Mouse (Mus musculus) lung, embryonic 14.5 days (tissue): Measurements from ENCODE around the gene Tomm20l. TPM values are rescaled to one million over a fixed set of nuclear protein-coding genes. Genes with fewer than 3 reads are reported as not detected.
"Not testable (repeated sequence)": the region's sequence is repeated elsewhere in the genome, so short reads cannot be mapped to it uniquely, and the experiment has no call there.

ENCODE experiments used
- ATAC-seq: fragments of 200-750 bp; cut with Nextera tagmentation; 2 replicates; pipeline ENCODE4 v1.8.0; 2017; ENCODE audit warnings: mild to moderate bottlenecking, moderate TSS enrichment, moderate library complexity; ENCODE audit not compliant: insufficient read depth
- DNase-seq: peaks from one replicate; pipeline ENCODE4 v3.0.0-alpha.2; 2015
- H3K27ac ChIP-seq: fragments of 300-500 bp; sonication (generic); 2 replicates; pipeline ENCODE4 v1.5.1; 2014; ENCODE audit warnings: low read depth, mild to moderate bottlenecking, moderate library complexity
- H3K27me3 ChIP-seq: fragments of 300-500 bp; sonication (generic); 2 replicates; pipeline ENCODE4 v1.6.1; 2014; ENCODE audit warnings: low read length, control low read depth; ENCODE audit not compliant: insufficient read depth
- H3K36me3 ChIP-seq: fragments of 300-500 bp; sonication (generic); 2 replicates; pipeline ENCODE4 v1.6.1; 2014; ENCODE audit warnings: control low read depth; ENCODE audit not compliant: insufficient read depth
- H3K4me1 ChIP-seq: fragments of 300-500 bp; sonication (generic); 2 replicates; pipeline ENCODE4 v1.6.1; 2014; ENCODE audit warnings: antibody characterized with exemption, control low read depth; ENCODE audit not compliant: insufficient read depth
- H3K4me2 ChIP-seq: fragments of 300-500 bp; sonication (generic); 2 replicates; pipeline ENCODE4 v1.6.1; 2014; ENCODE audit warnings: mild to moderate bottlenecking
- H3K4me3 ChIP-seq: fragments of 300-500 bp; sonication (generic); 2 replicates; pipeline ENCODE4 v1.5.1; 2014; ENCODE audit warnings: low read depth, low read length
- H3K9ac ChIP-seq: fragments of 300-500 bp; sonication (generic); 2 replicates; pipeline ENCODE4 v1.6.1; 2014
- H3K9me3 ChIP-seq: fragments of 300-500 bp; sonication (generic); 2 replicates; pipeline ENCODE4 v1.6.1; 2016; ENCODE audit warnings: low read depth, low read length, control low read depth
- CTCF ChIP-seq: IDR thresholded peaks from 2 replicates; pipeline ENCODE4 v1.5.1; 2016; ENCODE audit warnings: antibody characterized with exemption, low read depth
- WGBS: fragments of 180-500 bp; shearing (Covaris S2); extraction: QIAGEN DNeasy Blood & Tissue Kit; methylation state at CpG from one replicate; pipeline ENCODE4 v1.1.7; 2014; 5-methylcytosine and 5-hydroxymethylcytosine counted together
- polyA plus RNA-seq: library from polyadenylated mRNA; unstranded; fragments of >200 nt; fragmentation: Nextera tagmentation; extraction: Ambion mirVana; gene quantifications from 2 replicates; pipeline ENCODE4 v1.2.1, GENCODE M21; 2014

Tomm20l gene
- 0.37 TPM in 1 of 2 replicates, not detected in the other for polyA plus RNA-seq

- TF ChIP-seq CTCF = peak; percentile 60
- ATAC-seq (0 out of 2 replicates have a peak, but pooled peaks have one; percentile 48), DNase-seq (peak; percentile 56)
- H3K27ac ChIP-seq = no peak within 1 kb of the TSS
- no peaks in the 10 kb centered on the region for H3K27me3 ChIP-seq
- peaks cover 10% of the 10 kb centered on the region for H3K4me1 ChIP-seq
- peak within 1 kb of the TSS; percentile 62 for H3K4me2 ChIP-seq
- WGBS = 9% methylated on average over 32 of the region's 33 CpGs
- no peak within 1 kb of the TSS; the same call in 1 of the 2 replicates for H3K9ac ChIP-seq
- no peaks in the 10 kb centered on the region for H3K36me3 ChIP-seq
- peak within 1 kb of the TSS; percentile 21 for H3K4me3 ChIP-seq
- no peaks in the 10 kb centered on the region for H3K9me3 ChIP-seq
Observed at GRCm38 (mm10) chr12:71111331-71111730, at the start of gene Tomm20l. TSS of gene Tomm20l (plus strand) at chr12:71111428.

GRCm38 (mm10) chr12:71069846-71070245, 41.4 kb upstream of the Tomm20l start:
- ATAC-seq (no peak), DNase-seq (no peak)
- no peak for TF ChIP-seq CTCF
- H3K36me3 ChIP-seq = peaks cover 86% of the 10 kb centered on the region
- no peak overlapping the region for H3K4me3 ChIP-seq
- no peak overlapping the region for H3K27ac ChIP-seq
- no peaks in the 10 kb centered on the region for H3K4me1 ChIP-seq
- 96% methylated on average over 17 of the region's 17 CpGs for WGBS
- H3K9me3 ChIP-seq = no peaks in the 10 kb centered on the region
- no peaks in the 10 kb centered on the region for H3K27me3 ChIP-seq
- H3K4me2 ChIP-seq = no peak overlapping the region
- no peak overlapping the region for H3K9ac ChIP-seq

GRCm38 (mm10) chr12:71072048-71072447, 39.2 kb upstream of the Tomm20l start:
- H3K4me2 ChIP-seq = no peak overlapping the region
- DNase-seq (no peak), ATAC-seq (no peak)
- no peak overlapping the region for H3K4me3 ChIP-seq
- no peak overlapping the region for H3K9ac ChIP-seq
- H3K27me3 ChIP-seq = no peaks in the 10 kb centered on the region
- H3K9me3 ChIP-seq = no peaks in the 10 kb centered on the region
- no peak overlapping the region for H3K27ac ChIP-seq
- 89% methylated on average over 4 of the region's 4 CpGs for WGBS
- no peaks in the 10 kb centered on the region for H3K4me1 ChIP-seq
- TF ChIP-seq CTCF = no peak
- H3K36me3 ChIP-seq = peaks cover 92% of the 10 kb centered on the region

DNA sequence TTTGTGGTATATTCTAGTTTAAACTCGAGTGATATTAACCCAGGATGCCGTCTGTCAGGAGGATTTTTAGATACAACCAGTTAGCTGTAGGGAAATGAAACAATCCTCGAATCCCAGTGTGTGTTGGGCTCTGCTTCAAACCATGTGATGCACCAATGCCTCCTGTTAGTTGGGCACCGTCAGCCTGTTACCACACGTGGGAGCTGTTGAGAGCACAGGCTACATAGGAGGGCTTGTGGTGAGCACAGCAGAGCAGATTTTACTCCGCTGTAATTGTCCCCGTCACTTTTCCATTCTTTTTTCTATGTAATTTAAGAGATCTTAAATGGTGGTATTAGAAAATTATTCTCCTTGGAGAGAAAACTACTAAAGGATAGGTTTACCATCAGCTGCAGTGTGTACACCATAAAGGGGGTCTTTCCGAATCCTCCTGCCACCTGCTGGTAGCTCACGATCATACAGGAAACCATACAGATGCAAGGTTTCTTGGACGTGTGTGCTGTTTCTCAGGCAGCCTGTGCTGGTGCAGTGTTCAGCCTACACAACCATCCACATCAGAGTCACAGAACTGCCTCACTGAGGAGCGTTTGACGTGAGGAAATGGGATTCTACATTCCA, 38.0 kb upstream of the Tomm20l start:
- H3K27ac ChIP-seq = no peak overlapping the region
- no peaks in the 10 kb centered on the region for H3K4me1 ChIP-seq
- H3K9ac ChIP-seq = no peak overlapping the region
- TF ChIP-seq CTCF = peak; percentile 53
- H3K4me3 ChIP-seq = no peak overlapping the region
- H3K27me3 ChIP-seq = no peaks in the 10 kb centered on the region
- H3K9me3 ChIP-seq = no peaks in the 10 kb centered on the region
- no peak overlapping the region for H3K4me2 ChIP-seq
- DNase-seq (peak; percentile 74), ATAC-seq (peak; percentile 73)
- peaks cover 81% of the 10 kb centered on the region for H3K36me3 ChIP-seq
- WGBS = 60% methylated on average over 12 of the region's 12 CpGs

GRCm38 (mm10) chr12:71086331-71086730, 24.9 kb upstream of the Tomm20l start:
- Histone ChIP-seq H3K27me3 (no peaks in the 10 kb centered on the region), H3K9ac (no peak overlapping the region), H3K36me3 (peaks cover 14% of the 10 kb centered on the region), H3K9me3 (no peaks in the 10 kb centered on the region), H3K4me2 (no peak overlapping the region), H3K4me1 (no peaks in the 10 kb centered on the region), H3K4me3 (no peak overlapping the region), H3K27ac (no peak overlapping the region)
- no peak for ATAC-seq
- DNase-seq = no peak
- no peak for TF ChIP-seq CTCF
- WGBS = 88% methylated on average over 8 of the region's 8 CpGs

DNA sequence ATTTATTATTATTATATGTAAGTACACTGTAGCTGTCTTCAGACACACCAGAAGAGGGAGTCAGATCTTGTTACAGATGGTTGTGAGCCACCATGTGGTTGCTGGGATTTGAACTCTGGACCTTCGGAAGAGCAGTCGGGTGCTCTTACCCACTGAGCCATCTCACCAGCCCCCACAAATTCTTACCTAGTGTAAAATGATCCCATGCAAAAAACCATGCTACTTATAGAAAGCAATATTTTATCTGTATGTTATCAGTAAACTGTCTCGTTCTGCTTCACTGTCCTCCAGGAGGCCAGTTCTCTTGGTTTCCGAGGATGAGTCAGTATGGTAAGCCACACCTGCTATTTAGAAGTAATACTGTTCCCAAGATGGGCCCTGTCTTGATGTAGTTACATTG, 7.0 kb upstream of the Tomm20l start:
- not testable (repeated sequence) for H3K27me3 ChIP-seq, ATAC-seq, H3K9ac ChIP-seq, H3K36me3 ChIP-seq, DNase-seq, H3K4me2 ChIP-seq, H3K9me3 ChIP-seq, H3K4me1 ChIP-seq, H3K4me3 ChIP-seq, H3K27ac ChIP-seq
- 72% methylated on average over 4 of the region's 4 CpGs for WGBS

DNA sequence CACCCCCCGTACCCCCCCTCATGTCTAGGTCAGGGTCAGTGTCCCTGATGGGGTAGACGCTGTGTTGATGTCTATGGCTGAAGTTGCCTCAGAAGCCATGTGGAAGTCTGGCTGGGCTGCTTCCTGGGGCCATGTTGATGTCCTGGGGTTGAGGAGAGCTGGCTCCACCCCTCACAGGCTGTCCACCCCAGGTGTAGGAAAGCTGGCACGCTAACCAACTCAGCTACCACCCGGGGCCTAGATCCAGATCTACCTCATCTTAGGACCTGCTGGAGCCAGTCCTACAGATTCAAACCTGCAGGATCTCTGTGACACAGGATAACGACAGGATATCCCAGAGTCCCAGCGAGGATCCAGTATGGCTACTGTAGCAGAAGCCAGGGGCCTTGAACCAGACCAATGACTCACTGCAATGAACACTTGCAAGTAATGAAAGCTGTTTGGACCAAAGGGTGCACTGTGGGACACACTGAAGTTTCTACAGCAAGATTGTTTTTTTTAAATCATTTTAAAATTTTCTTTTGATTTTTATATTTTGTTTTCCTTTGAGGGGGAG, 3.9 kb upstream of the Tomm20l start:
- Histone ChIP-seq H3K4me1 (no peaks in the 10 kb centered on the region), H3K4me2 (no peak overlapping the region), H3K36me3 (no peaks in the 10 kb centered on the region), H3K27ac (no peak overlapping the region), H3K27me3 (no peaks in the 10 kb centered on the region), H3K4me3 (no peak overlapping the region), H3K9me3 (no peaks in the 10 kb centered on the region), H3K9ac (no peak overlapping the region)
- no peak for ATAC-seq
- whole genome bisulfite sequencing = 80% methylated on average over 6 of the region's 6 CpGs
- TF ChIP-seq CTCF = no peak
- DNase-seq = no peak
